Mouse (Mus musculus) megakaryocyte-erythroid progenitor cell, adult 5-6 weeks (primary cell): Measurements from ENCODE around the gene Tet2. TPM values are rescaled to one million over a fixed set of nuclear protein-coding genes. Genes with fewer than 3 reads are reported as not detected.
A peak's percentile ranks its signal among the peaks of the same experiment; 100 is the strongest.

Experiments used
- ATAC-seq: replicated peaks from 2 replicates; pipeline ENCODE4 v1.8.0; 2016; ENCODE audit warnings: mild to moderate bottlenecking, inconsistent platforms; ENCODE audit not compliant: severe bottlenecking, poor library complexity, low FRiP score, low TSS enrichment
- total RNA-seq, 2 experiments: library from RNA; stranded (forward) in 1 of 2; stranded (reverse) in 1 of 2; fragments of 200-1000, 215-1000 nt in 1 of 2; fragments of >200 nt in 1 of 2; fragmentation: Nextera tagmentation in 1 of 2; gene quantifications; 2 replicates each; pipeline ENCODE4 v1.2.3; 2014 to 2017

Gene Tet2
- total RNA-seq, 2 experiments from 2014 or later: 29.9 to 38.7 TPM

DNA sequence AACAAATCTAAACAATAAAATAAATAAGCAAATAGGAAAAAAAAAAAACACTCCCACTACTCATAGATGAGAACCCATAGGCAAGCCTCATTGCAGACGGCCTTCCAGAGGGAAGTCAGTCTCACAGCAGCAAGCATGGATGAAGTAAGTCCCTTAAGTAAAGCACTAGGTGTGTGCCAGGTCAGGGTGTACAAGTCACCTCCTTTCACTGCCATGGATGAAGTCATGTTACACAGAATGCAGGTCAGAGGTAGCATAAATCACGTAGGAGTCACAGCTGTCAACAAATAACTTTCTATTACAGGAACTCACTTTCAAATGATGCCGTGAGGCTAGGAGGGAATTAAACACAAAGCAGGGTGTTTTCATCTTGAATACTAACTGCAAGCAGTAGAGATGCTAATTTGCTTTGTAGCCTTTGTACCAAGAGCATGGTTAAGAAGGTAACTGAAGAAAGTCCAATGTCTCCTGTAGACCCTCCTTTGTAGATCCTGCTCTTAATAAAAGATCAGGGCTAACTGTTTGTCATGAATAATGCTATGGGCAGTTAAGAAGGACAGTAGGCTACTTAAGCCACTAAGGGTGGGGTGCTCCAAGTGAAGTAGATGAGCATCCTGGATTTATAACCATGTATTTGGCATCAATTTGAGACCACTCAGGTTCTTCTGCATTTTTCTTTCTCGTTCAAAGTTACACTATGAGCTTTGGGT lies 20.4 kb downstream of the Tet2 start:
- no peak for ATAC-seq

DNA sequence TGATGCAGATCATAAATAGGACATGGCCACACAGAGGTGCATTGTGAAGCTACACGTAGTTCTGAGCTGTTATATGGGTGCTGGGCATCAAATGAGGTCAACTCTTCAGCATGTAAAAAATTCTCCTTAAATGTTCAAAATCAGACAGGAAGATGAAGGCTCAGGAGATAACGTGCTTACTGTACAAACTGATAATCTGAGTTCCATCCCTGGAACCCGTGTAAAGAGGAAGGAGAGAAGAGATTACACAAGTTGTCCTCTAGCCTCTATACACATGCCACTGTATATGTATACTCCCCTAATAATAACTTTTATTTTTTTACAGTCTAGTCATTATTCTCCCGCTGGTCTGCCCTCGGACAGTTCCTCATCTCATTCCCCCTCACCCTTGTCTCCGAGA lies 21.7 kb downstream of the Tet2 start:
- 0 out of 2 replicates have a peak, but pooled peaks have one; percentile 49 for ATAC-seq

DNA sequence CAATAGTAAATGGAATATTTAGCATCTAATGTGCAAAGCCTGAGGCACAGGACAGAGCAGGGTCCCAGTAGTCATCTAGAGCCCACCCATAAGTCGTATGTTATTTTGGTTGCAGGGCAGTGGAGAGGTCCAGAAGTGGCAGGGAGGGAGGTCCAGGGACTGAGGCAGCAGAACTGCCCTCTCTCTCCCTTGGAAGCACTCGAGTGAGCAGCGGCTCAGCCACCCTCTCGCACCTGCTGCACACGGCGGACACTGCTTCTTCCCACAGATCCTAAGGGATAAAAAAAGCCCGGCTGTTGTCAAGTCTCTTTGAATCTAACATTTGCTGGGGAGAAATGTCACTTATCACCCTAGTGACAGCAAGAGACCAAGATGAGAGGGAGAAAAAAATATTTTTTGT lies 22.6 kb downstream of the Tet2 start:
- ATAC-seq: no peak

DNA sequence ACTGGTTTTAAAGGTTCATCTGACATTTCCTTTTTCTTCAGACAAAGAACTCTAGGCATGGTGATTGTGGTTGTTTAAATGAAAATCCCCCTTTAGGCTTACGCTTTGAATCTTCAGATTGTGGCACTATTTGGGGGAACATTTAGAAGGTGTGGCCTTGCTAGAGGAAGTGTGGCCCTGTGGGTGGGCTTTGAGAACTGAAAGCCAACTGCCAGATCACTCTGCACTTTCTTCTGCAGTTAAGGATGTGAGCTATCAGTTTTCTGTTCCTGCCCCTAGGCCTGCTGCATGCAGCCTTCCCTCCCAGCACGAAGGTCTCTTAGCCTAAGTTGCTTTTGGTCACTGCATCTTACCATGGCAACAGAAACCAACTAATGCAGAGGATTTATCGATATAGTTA lies 26.1 kb downstream of the Tet2 start:
- no peak for ATAC-seq

DNA sequence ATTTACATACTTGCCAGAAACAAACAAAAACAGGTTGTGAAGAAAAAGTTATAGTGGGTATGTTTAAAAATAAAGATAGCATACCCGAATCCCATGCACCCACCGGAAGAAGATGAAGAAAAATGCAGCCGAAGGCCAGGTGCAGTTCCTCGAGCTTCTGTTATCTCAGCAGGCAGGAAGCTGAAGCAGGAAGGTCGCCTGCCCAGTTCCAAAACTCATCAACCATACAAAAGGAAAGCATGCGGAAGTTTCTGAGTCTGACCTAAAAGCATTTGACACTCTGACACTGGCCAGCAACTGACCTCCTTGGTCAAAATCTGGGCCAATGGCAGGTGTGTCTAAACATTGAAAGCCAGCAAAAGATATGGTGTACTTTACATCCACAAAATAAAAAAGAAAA lies 26.8 kb downstream of the Tet2 start:
- no peak for ATAC-seq

DNA sequence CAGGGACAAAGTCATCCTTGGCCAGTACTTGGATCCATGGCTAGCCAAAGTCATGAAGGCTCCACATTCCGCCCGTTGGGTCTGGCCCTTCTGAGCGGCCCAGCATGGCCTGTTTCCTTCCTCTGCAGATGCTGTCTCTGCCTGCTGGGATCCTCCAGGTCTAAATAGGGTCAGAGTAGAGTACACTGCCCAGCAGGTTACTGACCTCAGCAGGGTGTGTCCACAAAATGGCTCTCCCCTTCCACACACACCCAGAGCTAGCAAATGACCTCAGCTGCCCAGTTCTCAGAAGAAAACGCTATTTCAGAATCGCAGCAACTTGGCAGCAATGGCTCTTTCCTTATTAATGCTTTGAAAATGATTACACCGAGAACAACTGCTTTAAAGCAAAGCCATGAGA lies 27.5 kb downstream of the Tet2 start:
- ATAC-seq: no peak

DNA sequence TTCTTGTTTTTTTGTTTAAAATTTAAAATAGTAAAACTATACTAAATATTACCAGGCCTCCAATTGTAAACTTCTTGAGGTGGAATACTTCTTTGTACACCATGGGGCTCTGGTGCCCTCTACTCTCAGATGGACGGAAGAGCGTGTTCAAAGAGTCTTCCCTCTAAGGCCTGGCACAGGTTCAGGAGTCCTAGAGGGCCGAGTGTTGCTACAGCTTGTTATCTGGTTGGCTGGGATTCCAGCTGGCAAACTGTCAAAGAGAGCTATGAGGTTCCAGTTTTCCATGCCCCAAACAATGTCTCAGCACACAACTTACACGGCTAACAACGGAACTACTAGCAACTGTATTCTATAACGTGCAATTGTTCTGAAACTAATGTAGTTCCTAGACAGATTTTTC lies 28.8 kb downstream of the Tet2 start:
- ATAC-seq: peak; percentile 78

DNA sequence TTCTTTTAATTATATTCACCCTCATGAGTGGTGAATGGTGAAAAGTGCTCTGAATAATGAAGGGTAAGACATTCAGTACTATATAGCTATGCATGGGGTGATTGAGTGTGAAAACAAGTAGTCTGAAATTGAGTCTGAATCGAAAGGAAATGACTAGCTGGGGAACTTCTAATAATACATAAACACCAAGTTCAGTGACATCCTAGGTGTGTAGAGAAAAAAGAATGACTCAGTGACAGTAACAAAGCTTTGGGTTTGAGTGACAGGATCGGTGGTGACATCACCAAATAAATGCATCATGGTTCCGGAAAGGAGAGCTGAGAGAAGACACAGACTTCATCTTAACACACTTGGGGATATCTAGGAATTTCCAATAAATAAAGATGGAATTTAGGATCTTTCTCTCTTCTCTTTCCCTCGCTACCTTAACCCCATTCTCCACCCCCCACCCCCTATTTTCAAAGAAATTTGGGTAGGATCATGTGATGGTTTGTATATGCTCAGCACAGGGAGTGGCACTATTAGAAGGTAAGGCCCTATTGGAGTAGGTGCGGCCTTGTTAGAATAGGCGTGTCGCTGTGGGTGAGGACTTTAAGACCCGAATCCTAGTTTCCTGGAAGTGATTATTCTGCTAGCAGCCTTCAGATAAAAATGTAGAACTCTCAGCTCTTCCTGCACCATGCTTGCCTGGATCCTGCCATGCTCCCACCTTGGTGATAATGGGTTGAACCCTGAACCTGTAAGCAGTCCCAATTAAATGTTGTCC lies 29.6 kb downstream of the Tet2 start:
- ATAC-seq: no peak

DNA sequence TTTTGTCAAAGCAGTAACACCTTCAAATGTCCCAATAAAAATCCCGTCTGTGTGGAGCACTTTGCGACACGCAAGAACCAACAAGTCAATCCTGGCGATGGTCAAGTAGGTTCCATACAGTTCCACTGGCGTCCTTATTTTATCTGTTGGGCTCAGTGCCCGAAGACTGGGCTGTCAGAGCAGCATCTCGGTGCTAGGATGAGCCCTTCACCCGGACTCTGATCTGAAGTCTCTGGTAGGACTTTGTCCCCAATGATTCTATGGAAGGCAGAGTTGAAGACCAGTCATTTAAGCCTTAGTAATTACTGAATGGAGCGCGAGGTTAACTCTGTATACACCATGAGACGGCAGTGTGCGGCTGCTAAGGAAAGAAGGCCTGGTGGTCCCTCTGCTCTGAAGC lies 30.6 kb downstream of the Tet2 start:
- no peak for ATAC-seq

DNA sequence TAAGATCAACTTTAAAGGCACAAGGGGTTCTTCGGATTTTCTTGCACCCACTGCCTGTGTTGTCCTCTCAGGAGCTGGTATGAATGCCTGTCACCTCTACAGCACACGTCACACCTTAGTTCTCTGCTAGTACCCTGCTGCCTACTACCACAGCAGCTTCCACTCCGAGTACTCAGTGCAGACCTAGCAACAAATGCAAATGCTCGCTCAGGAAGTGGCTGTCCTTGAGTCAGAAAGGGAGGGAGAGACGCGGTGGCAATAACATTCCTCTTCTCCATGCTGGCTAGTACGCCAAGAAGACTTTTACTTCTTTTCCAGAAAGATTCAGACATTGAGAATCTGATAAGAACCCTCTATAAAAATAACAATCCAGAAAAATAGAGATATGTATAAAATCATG lies 31.5 kb downstream of the Tet2 start:
- ATAC-seq: no peak

DNA sequence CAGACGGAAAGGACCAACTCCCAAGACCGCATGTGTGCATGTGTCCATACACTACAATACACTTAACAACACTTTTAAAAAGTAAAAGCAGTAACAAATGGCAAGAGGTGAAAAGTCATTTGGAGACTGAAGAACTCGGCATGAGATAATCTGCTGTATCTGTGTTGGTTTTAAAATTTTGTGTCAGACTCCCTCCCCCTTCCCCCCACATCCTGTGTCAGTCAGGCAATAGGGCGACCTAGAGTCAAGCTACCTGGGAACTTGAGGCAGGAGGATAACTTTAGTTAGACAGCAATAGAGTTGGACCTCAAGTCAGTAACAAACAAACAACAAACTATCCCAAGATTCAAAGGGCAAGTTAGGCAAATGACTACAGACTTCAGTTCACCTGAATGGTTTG lies 34.6 kb downstream of the Tet2 start:
- ATAC-seq: no peak

DNA sequence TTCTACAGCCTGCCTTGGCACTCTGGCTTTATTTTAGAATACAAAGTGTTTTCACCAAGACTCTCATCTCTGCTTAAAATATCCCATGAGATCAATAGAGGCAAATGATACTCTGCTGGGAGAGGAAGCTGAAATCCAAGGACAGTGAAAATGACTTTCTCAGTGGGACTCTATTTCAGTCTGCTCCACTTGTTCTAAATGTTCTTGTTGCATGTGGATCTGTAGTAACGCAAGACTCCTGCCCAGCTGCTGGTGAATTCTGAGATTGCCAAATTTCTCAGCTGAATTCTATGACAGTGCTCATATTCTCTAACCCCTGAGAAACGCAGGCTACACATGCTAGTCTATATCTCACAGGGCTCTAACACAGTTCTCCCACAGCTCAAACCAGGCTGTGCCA lies 35.1 kb downstream of the Tet2 start:
- no peak for ATAC-seq

DNA sequence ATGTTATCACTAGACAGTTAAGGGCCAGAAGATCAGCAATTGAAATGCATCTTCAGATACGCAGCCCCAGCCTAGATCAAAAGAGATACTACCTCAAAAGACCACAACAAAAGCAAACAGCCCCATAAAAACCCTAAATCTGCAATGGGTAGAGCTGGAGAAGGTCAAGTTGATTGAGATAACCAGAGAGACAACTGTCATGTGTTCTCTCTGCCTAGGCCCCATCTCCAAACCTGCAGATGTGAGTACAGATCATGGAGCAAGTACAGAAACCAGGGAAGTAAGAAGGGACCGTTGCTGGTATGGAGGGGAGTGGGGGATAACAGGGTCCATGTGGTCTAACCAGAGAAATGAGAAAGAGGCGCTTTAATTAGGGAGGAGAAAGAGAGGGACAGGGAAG lies 36.1 kb downstream of the Tet2 start:
- ATAC-seq: no peak

DNA sequence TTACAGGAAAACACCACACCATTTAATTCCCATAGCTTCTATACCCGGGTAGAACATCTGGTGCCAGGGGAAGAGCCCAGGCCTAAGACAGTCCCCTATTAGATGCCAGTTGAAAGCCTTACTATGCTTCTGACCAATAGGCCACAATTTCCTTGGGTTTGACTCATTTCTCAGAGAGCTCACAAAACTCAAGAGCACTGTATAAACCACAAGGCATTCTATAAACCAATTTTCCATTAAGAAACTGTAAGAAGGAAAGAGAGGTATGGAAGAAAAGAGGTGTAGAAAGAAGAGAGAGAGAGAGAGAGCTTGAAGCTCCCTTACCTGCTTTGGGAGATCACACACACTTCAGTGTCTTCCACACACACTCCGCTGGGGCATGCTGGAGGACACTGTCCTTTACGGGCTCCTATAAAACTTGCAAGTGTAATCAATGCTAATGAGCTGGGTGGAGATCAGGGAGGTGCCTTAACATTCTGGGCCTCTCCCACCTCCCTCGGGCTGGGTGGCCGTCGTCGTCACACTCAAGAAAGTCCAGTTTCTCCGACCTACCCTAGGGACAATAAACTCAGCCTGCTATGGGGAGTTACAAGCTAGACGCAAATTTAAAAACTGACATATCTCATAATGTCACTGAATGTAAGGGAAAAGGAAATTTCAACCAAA lies 38.5 kb downstream of the Tet2 start:
- no peak for ATAC-seq

DNA sequence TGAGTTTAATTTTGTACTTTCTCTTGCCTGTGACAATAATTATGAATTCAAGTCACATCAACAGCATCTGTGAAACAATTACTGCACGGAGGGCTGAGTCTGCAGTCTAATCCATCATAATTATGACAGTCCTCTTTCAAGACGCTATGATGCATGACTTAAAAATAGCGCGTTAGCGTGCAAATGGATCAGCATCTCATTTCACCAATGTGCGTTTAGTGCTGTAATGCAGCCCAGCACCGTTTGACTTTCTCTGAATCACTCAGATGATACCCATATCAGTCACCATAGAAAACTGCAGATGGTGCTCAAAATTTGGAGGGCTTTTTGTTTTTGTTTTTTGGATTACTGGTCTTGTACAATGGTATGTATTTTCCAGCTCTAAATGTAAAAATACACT lies 48.0 kb downstream of the Tet2 start:
- ATAC-seq: no peak

DNA sequence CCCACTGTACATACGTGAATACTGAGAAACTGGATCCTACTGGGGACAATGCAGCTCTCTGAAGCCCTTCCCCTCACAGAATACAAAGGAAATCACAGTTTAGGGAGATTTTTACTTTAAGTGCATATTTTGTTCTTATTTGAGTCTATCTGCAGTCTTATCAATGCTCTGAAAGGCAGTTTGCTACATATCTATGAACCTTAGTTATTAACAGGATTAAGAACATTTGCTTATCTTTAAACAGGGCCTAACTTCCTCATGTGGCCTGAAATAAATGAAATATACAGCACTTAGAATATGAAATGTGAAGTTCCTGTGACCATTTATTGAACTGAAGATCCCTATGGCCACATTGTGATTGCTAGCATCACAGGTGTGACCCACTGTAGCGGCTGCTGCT lies 53.6 kb downstream of the Tet2 start:
- ATAC-seq: no peak

DNA sequence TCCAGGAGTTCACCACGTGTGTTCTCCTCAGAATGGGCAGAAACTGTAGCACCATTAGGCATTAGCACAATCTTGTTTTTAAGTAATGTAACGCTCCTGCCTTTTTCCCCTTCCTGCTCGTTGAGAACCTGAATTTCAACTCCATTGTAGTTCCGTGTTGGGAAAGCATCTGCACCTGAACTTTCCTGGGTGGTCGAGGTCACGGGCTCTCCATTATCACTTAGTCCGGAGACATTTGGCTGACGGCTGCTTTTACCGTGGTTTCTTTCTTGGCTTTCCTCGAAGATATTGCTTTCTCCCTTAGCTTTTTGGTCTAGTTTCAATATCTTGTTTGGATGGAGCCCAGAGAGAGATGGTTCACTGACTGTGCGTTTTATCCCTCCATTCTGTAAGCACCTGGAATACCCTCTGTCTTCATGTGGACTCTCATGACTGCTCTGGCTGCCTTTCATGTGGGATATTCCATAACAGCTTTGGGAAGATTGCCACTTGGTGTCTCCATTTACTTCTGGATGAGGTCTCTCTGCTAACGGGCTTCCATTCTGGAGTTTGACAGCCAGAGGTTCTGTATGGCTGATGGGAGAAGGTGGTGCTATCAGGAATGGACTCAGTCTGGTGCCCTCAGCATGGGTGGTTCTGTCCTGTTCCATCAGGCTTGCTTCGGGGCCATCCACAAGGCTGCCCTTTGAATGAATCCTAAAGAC lies 56.8 kb downstream of the Tet2 start:
- no peak for ATAC-seq

DNA sequence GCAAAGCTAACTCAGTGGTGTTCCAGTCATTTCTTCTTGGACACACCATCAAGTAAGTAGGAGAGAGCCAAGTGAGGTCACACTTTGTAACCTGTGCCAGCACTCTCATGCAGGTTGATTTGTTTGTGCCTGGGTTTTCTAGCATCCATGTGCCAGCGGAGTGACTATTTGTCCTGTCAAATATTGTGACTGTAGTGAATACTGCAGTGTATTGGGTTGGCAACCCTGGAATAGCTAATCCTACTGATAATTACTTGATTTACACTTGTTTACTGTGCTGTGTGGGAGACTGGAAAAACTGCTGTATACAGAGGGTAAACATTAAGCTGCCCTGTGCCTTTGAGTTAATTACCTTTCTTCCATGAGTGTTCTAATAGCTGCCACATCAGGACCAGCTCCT lies 62.1 kb downstream of the Tet2 start:
- no peak for ATAC-seq

DNA sequence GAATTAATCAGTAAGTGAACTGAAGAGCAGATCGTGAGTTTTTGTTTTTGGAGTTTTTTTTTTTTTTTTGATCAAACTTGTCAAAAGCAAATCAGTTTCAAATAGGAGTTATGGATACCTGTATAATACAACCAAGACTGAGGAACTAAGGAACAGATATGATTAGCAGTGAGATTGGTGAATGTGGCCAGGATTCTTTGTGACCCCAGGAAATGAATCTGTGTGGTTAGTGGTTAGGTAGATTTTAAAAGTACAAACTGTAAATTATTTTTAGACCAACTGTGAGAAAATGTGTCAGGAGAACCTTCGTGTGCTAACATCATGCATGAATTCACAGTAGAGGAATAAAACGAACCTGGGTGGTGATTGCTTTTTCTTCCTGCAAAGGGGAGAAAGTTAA lies 66.0 kb downstream of the Tet2 start:
- no peak for ATAC-seq

DNA sequence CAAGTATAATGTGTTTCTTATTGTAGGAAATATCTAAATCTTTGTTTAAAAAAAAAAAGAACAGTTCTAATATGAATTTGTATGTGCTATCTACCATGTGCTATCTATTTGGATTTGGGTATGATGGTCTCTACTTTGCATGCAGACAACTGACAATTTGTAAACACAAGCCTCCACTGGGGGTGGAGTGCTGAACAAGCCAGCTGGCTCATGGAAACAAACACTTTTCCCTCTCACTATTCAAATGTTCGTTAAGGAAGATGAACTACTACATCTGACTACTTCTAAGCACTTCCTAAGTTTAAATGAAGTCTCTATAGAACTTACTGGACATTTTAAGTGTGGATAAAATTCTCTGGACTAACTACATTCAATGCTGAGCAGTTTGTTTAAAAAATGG lies 71.2 kb downstream of the Tet2 start:
- ATAC-seq: no peak
